ENCODE assay signal across 13 mouse cellular contexts in the genomic region with DNA sequence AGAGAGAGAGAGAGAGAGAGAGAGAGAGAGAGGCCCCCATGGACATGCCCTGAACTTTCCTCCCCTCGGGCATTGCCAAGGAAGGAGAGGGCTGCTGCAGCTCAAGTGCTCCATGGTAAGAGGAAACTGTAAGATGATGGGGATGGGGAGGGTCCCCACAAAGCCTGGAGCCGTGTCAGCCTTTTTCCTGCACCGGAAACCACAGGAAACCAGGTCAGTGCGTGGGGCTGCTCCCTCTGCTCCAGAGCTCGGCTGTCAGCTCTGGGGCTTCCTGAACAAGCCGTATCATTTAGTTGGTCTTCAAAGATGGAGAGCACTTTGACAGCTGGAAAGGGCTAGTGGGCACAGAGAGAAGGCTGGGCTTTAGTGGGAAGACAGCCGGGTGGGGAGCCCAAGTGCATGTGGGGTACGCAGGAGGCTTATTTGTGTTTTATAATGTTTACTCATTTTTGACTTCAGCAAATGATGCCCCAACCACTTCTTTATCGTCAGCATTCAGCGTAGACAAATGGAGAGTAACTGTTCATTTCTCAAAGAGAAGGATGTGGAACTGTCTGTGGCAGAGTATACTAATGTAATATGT. TPM values are rescaled to one million over a fixed set of nuclear protein-coding genes. Genes with fewer than 3 reads are reported as not detected.
DNase-seq lines count a peak whose midpoint lies in the region; ATAC-seq lines count a peak whose summit lies in the region.
"Had no signal": no experiment of that assay in that cellular context is flagged by ENCODE, and none has a peak within 500 bp of the region (broad histone marks: within the 10 kb centered on the region; RNA-seq: fewer than 3 reads in every experiment).

A gene (plus strand): TSS at position 533 of the 583 bp plus-strand sequence.

- H3K4me2 ChIP-seq in forebrain, embryonic 16.5 days (ENCODE audit: low read length) = no peak within 1 kb of the TSS
- H3K4me2 ChIP-seq in limb, embryonic 13.5 days (replicated peaks) = peak within 1 kb of the TSS; percentile 26

- peak within 1 kb of the TSS; percentile 12; the same call in 1 of the 2 replicates for H3K27ac ChIP-seq in forebrain, embryonic 10.5 days
- no peak within 1 kb of the TSS for H3K27ac ChIP-seq in forebrain, embryonic 16.5 days (ENCODE audit: low read length)
- H3K27ac ChIP-seq in limb, embryonic 13.5 days = no peak within 1 kb of the TSS
- H3K27ac ChIP-seq: left cerebral cortex, adult 2 months had no signal

- H3K36me3 ChIP-seq in forebrain, embryonic 10.5 days (replicated peaks) = no peaks in the 10 kb centered on the region
- H3K36me3 ChIP-seq in forebrain, embryonic 16.5 days (ENCODE audit: control insufficient read depth, insufficient read depth) = no peaks in the 10 kb centered on the region
- no peaks in the 10 kb centered on the region for H3K36me3 ChIP-seq in megakaryocyte, embryonic 14.5 days (replicated peaks; ENCODE audit: low read length)
- H3K36me3 ChIP-seq in limb, embryonic 13.5 days = no peaks in the 10 kb centered on the region

- H3K4me1 ChIP-seq in forebrain, embryonic 10.5 days = 0 out of 2 replicates have a peak, but pooled peaks cover 3% of the 10 kb centered on the region
- no peaks in the 10 kb centered on the region for H3K4me1 ChIP-seq in forebrain, embryonic 16.5 days (replicated peaks; ENCODE audit: control insufficient read depth, insufficient read depth, low read length)
- H3K4me1 ChIP-seq in megakaryocyte, embryonic 14.5 days = peaks cover 50% of the 10 kb centered on the region
- H3K4me1 ChIP-seq in limb, embryonic 13.5 days = no peaks in the 10 kb centered on the region

- no peaks in the 10 kb centered on the region for H3K9me3 ChIP-seq in forebrain, embryonic 10.5 days
- H3K9me3 ChIP-seq in forebrain, embryonic 16.5 days (ENCODE audit: control insufficient read depth, low read length) = no peaks in the 10 kb centered on the region
- H3K9me3 ChIP-seq in megakaryocyte, embryonic 14.5 days = no peaks in the 10 kb centered on the region
- H3K9me3 ChIP-seq in limb, embryonic 13.5 days = no peaks in the 10 kb centered on the region

- no peak for ATAC-seq in forebrain, embryonic 16.5 days
- no peak for ATAC-seq in megakaryocyte, adult 5-6 weeks (ENCODE audit: poor library complexity, severe bottlenecking)
- no peak for ATAC-seq in limb, embryonic 13.5 days (ENCODE audit: low FRiP score, low read depth)
- ATAC-seq: liver, postnatal 0 days had no signal

- no peak for DNase-seq in forebrain, embryonic 10.5 days (ENCODE audit: extremely low spot score, low spot score)
- DNase-seq in thymus, postnatal 4 days = peak; percentile 62
- DNase-seq in cerebellum, postnatal 10 days = no peak
- DNase-seq in gastrocnemius, adult 18-20 months (ENCODE audit: low spot score) = no peak
- DNase-seq: adrenal gland, postnatal 10 days; gastrocnemius, postnatal 25 days; heart, postnatal 14 days; liver, postnatal 0 days had no signal

- no peaks in the 10 kb centered on the region for H3K27me3 ChIP-seq in forebrain, embryonic 10.5 days (ENCODE audit: poor library complexity, severe bottlenecking)
- no peaks in the 10 kb centered on the region for H3K27me3 ChIP-seq in forebrain, embryonic 16.5 days (replicated peaks; ENCODE audit: control insufficient read depth, insufficient read depth, low read length)
- peaks cover 3% of the 10 kb centered on the region for H3K27me3 ChIP-seq in megakaryocyte, embryonic 14.5 days (replicated peaks)
- H3K27me3 ChIP-seq in limb, embryonic 13.5 days = no peaks in the 10 kb centered on the region

- H3K9ac ChIP-seq in forebrain, embryonic 16.5 days (replicated peaks; ENCODE audit: low read depth, low read length) = no peak within 1 kb of the TSS
- H3K9ac ChIP-seq in limb, embryonic 13.5 days = 0 out of 2 replicates have a peak within 1 kb of the TSS, but pooled peaks have one; percentile 35
- H3K9ac ChIP-seq: liver, postnatal 0 days had no signal

- 76% methylated on average over 10 of the region's 10 CpGs for WGBS in forebrain, embryonic 10.5 days
- 77% methylated on average over 10 of the region's 10 CpGs for WGBS in forebrain, embryonic 16.5 days
- WGBS in limb, embryonic 13.5 days = 62% methylated on average over 9 of the region's 10 CpGs

- H3K4me3 ChIP-seq in forebrain, embryonic 10.5 days = no peak within 1 kb of the TSS
- no peak within 1 kb of the TSS for H3K4me3 ChIP-seq in forebrain, embryonic 16.5 days (replicated peaks; ENCODE audit: low read length)
- peak within 1 kb of the TSS; percentile 76 for H3K4me3 ChIP-seq in megakaryocyte, embryonic 14.5 days (replicated peaks)
- no peak within 1 kb of the TSS for H3K4me3 ChIP-seq in limb, embryonic 13.5 days
- H3K4me3 ChIP-seq: left cerebral cortex, adult 2 months had no signal

RNA-seq across cellular contexts. Expression of the gene that starts here (rescaled TPM):
- polyA plus RNA-seq in forebrain, embryonic 10.5 days (2016; fragmentation: Nextera tagmentation; extraction: Ambion mirVana) = 0.73 and 1.3 TPM in 2 replicates
- 0.07 TPM in 1 of 2 replicates, not detected in the other for polyA plus RNA-seq in forebrain, embryonic 16.5 days (2015; fragmentation: Nextera tagmentation; extraction: Ambion mirVana)
- polyA plus RNA-seq in megakaryocyte, embryonic 14.5 days (2012; ENCODE audit: insufficient read depth, low replicate concordance) = 1.0 TPM in 1 of 2 replicates, not detected in the other
- not detected in 2 replicates for total RNA-seq in megakaryocyte, adult 5-6 weeks (2015)
- not detected in 2 replicates for total RNA-seq in megakaryocyte, adult 5-6 weeks (2017)
- 6.5 and 6.6 TPM in 2 replicates for polyA plus RNA-seq in limb, embryonic 13.5 days (2015; fragmentation: Nextera tagmentation; extraction: Ambion mirVana)
- total RNA-seq in gastrocnemius, adult 18-20 months (2021) = under 1 TPM; 0.26 to 0.30 TPM
